Mouse (Mus musculus) kidney, postnatal 36 days (tissue): ENCODE measurements around the gene Tradd.

Experiments used
- DNase-seq, 2 experiments: peaks; one replicate each; pipeline ENCODE4 v3.0.0; 2021 to 2022; ENCODE audit warnings: mixed read lengths in 2 of 2

Gene Tradd

GRCm38 (mm10) chr8:105269461-105269947 is 5.1 kb upstream of the Tradd start, which contains the start of gene Hsf4:
Hsf4 (plus strand) TSS chr8:105269801.
- peak; percentile 77 to 88 for DNase-seq

- DNase-seq, result peak; percentile 38 to 56
These were observed 4.7 kb upstream of the Tradd start for GRCm38 (mm10) chr8:105269075-105269458.

GRCm38 (mm10) chr8:105268342-105269074 is 4.1 kb upstream of the Tradd start:
- peak in 1 of 2 experiments; percentile 43 for DNase-seq

- no peak for DNase-seq
These were observed 2.4 kb upstream of the Tradd start for GRCm38 (mm10) chr8:105266775-105267174.

- peak; percentile 42 to 48 for DNase-seq
These were observed 719 bp upstream of the Tradd start for GRCm38 (mm10) chr8:105265128-105265527.

GRCm38 (mm10) chr8:105263244-105263912 is 1.0 kb downstream of the Tradd start:
- no peak for DNase-seq

- no peak for DNase-seq
These were observed 3.0 kb downstream of the Tradd start for GRCm38 (mm10) chr8:105261326-105261980.

GRCm38 (mm10) chr8:105260371-105261099 is 3.9 kb downstream of the Tradd start:
- DNase-seq, result no peak

GRCm38 (mm10) chr8:105259721-105260320 is 4.6 kb downstream of the Tradd start:
- peak; percentile 58 to 89 for DNase-seq

GRCm38 (mm10) chr8:105258911-105259720 is 5.3 kb downstream of the Tradd start:
- peak in 1 of 2 experiments; percentile 32 for DNase-seq

- DNase-seq, result no peak
These were observed 6.9 kb downstream of the Tradd start for GRCm38 (mm10) chr8:105257318-105258114.

- peak; percentile 45 to 55 for DNase-seq
These were observed 9.5 kb downstream of the Tradd start, which contains the start of gene B3gnt9 for GRCm38 (mm10) chr8:105254966-105255350. B3gnt9 (minus strand) TSS chr8:105255153.

- DNase-seq, result peak; percentile 89 to 97
These were observed 10.1 kb downstream of the Tradd start for GRCm38 (mm10) chr8:105254152-105254965.

- no peak for DNase-seq
These were observed 10.7 kb downstream of the Tradd start for GRCm38 (mm10) chr8:105253766-105254151.

GRCm38 (mm10) chr8:105252680-105253537 is 11.5 kb downstream of the Tradd start:
- no peak for DNase-seq

GRCm38 (mm10) chr8:105251954-105252353 is 12.5 kb downstream of the Tradd start:
- no peak for DNase-seq

- DNase-seq, result no peak
These were observed 23.4 kb downstream of the Tradd start for GRCm38 (mm10) chr8:105241016-105241415.

GRCm38 (mm10) chr8:105237442-105238142 is 26.8 kb downstream of the Tradd start:
- DNase-seq, result no peak
